Mouse (Mus musculus): Measurements from ENCODE around the gene Scyl1.

The Scyl1 gene

DNA sequence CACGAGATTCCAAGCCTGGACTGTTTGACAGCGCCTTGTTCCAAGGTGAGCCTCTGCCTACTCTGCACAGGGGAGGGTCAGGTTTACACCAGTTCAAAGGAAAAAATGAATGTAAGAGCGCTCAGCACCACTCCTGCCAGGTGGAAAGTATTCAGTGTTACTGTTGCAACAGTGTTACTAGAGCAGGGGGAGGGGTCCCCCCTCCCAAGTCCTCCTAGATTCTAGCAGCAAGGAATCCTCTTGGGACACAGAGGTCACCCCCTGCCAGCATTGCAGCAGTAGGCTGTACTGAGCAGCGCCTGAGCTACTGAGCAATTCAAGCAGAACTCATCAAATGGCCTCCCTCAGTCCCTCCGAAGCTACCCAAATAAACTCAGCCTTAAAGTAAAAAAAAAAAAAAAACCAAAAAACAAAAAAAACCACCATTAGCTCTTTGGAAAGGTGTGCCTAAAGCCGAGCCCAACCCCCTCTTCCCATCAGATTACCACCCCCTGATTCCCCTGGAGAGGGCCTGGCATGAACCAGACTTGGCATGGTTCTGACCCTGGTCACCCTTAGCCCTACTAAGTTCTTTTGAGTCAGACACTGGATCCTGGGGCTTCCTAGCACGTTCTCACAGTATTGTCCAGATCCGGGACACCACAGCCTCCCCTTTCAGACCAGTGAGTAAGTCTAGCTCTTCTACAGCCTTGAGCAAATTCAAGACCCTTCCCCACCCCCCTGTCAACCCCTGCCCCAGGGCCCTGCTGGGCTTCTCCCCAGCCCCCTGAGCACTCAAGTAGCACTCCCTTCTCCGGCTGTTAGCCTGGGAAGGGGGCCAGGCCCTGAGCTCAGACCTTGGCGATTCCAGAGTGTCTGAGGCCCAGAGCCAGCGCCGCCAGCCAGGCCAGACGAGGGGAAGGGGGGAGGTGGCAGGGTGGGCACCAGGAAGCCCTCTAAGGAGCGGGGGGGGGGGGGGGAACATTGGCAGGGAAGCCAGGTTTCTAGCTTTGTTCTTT lies 30.6 kb downstream of the Scyl1 start, which contains the start of gene Ltbp3:
TSS of gene Ltbp3 (plus strand) at position 585 of the 998 bp plus-strand sequence.
- DNase-seq, result no peak

DNA sequence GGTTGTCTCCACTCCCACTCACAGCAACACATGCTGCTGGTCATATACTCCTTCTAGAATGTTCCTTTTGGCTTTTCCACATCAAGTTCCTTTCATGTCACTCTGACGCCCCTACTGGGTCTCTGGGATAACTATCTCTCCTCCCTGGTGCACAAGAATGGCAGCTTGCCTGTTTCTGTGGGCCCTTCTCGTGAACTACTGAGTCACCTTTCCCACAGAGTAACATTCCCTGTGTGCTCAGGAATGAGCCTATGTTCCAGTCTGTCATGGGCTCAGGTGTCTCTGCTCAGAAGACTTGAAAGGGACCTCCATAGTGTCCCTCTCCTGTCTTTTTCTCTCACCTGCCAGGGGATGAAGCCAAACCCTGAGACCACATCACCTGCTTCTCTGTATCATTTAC lies 31.8 kb downstream of the Scyl1 start:
- DNase-seq, result no peak

- no peak for DNase-seq
These were observed 36.9 kb downstream of the Scyl1 start for GRCm38 (mm10) chr19:5734325-5734724.

- DNase-seq, result peak; percentile 93
These were observed 39.8 kb downstream of the Scyl1 start for GRCm38 (mm10) chr19:5731264-5731978.

- DNase-seq, result no peak
These were observed 40.7 kb downstream of the Scyl1 start for GRCm38 (mm10) chr19:5730314-5731186.

GRCm38 (mm10) chr19:5729444-5729815 lies 41.8 kb downstream of the Scyl1 start, which contains the start of gene Fam89b:
TSS of gene Fam89b (minus strand) at chr19:5729653.
- peak; percentile 85 for DNase-seq

GRCm38 (mm10) chr19:5728631-5729443 lies 42.4 kb downstream of the Scyl1 start:
- peak; percentile 64 for DNase-seq

- DNase-seq, result peak; percentile 74
These were observed 43.5 kb downstream of the Scyl1 start for GRCm38 (mm10) chr19:5727701-5728100.

DNA sequence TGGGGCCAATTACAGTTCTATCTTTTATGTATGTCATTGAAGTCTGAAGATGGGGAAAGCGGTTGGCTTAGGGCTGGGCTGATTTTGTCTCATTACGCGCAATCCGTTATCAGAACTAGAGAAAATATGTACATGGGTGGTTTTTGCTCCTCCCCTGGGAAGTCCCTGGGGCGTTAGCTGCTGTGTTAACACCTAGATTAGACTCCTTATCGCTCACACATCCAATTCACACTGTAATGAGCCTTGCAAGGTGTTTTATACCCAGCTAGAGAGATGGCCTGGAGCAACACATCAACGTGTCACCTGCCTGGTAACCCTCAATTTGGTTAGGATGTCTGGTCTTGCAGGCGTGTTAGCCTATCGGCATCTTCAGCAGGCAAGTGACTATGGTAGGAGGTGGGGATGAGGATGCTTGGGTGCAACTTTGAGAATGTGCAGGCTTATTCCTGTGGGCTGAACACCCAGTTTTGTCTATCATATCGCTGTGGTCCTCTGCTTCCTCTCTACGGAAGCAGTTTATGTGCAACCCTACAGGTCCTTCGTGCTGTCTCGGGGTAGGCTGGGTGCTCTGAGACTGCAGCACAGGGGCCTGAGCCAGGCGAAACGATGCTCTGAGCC lies 44.1 kb downstream of the Scyl1 start:
- DNase-seq, result no peak

GRCm38 (mm10) chr19:5725767-5726515 lies 45.3 kb downstream of the Scyl1 start, which contains the start of gene Ehbp1l1:
TSS of gene Ehbp1l1 (minus strand) at chr19:5726317.
- DNase-seq, result no peak

DNA sequence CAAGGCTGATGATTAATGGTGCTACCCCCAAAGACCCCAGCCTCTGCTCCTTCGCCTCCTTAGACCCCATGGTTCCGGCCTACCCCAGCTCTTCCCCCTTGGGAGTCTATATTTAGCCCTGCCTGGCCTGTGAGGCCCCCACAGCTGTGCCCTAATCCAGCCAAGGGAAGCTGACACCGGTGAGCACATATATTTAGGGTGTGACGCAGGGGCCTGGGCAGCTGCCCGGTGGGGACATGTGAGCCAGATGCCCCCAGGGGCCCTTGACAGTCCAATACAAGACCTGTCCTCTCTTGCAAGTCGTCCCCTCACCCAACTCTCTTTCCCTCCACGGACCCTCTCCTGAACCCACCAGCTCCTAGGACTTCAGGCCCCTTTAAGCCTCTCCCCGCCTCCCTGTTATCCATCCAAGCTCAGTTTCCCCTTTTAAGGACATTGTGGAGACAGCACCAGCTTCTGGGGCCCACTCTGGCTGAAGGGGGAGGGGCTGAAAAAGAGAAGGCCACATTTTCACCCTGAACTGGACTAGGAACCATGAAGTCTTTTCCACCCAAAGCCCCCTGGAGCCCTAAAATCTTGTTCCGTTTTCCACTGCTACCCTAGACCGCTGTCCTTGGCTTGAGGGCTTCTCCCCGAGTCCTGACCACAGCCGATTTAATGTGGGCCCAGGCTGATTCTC lies 46.1 kb downstream of the Scyl1 start:
- no peak for DNase-seq

GRCm38 (mm10) chr19:5724549-5724941 lies 46.7 kb downstream of the Scyl1 start:
- DNase-seq, result peak; percentile 70

DNA sequence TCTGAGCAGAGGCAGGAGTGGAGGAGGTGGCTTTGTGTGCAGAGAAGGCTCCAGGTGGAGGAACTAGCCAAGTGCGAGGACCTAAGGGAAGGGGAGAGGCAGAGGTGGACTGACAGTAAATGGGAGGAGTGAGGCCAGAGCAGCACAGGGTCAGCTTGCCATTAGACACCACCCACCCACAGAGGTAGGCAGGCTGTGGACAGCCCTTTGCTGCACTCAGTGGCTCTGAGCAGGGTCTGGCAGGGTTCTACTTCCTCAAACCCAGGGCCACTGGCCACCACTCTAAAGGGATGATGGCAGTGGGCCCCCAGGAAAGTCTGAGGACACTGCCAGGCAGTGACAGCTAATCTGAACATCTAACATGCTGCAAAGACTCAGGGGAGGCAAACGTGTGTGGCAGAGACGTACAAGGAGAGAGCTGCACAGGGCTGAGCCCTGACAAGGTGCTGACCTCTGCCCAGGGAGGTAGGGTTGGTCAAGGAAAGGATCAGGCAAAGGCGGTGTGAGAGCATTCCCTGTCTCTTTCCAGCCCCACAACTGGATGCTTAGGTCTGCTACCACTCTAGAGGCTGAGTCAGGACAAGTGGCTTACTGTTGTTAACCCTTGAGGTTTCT lies 47.2 kb downstream of the Scyl1 start:
- DNase-seq, result no peak

- no peak for DNase-seq
These were observed 48.3 kb downstream of the Scyl1 start for GRCm38 (mm10) chr19:5722848-5723425.

- no peak for DNase-seq
These were observed 50.0 kb downstream of the Scyl1 start for GRCm38 (mm10) chr19:5721233-5721632.

- no peak for DNase-seq
These were observed 54.3 kb downstream of the Scyl1 start for GRCm38 (mm10) chr19:5716955-5717354.

- no peak for DNase-seq
These were observed 55.2 kb downstream of the Scyl1 start for GRCm38 (mm10) chr19:5715793-5716688.

GRCm38 (mm10) chr19:5713730-5714129 lies 57.5 kb downstream of the Scyl1 start:
- no peak for DNase-seq

Measured in layer of hippocampus, adult 9-11 months (tissue).